ENCODE assay signal across 8 mouse cellular contexts in the genomic region with DNA sequence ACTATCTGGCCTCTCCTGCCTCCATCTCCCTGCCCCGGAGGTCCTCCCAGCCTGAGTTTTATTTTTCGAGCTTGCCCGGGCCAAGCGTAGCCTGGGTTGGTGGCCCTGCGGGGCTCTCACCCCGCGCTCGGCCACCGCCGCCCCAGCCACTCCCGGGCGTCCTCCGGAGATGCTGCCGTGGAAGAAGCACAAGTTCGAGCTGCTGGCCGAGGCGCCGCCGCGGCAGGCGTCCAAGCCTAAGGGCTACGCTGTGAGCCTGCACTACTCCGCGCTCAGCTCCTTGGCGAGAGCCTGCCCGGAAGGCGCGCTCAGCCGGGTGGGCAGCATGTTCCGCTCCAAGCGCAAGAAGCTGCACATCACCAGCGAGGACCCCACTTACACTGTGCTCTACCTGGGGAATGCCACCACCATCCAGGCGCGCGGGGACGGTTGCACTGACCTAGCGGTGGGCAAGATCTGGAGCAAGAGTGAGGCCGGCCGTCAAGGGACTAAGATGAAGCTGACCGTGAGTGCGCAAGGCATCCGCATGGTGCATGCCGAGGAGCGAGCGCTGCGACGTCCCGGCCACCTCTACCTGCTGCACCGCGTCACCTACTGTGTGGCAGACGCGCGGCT. TPM values are rescaled to one million over a fixed set of nuclear protein-coding genes. Genes with fewer than 3 reads are reported as not detected.
DNase-seq lines count a peak whose midpoint lies in the region; ATAC-seq and TF ChIP-seq lines count a peak whose summit lies in the region.

No protein-coding gene starts in this region.

- peak overlapping the region; percentile 88 for H3K4me2 ChIP-seq in embryonic facial prominence, embryonic 15.5 days (replicated peaks)
- peak overlapping the region; percentile 97 for H3K4me2 ChIP-seq in heart, embryonic 14.5 days (ENCODE audit: low read length)
- peak overlapping the region; percentile 83 for H3K4me2 ChIP-seq in kidney, postnatal 0 days (ENCODE audit: low read length)

- TF ChIP-seq CTCF in kidney, postnatal 0 days (IDR thresholded peaks at IDR 0.05; ENCODE audit: low read depth): no peak
- no peak for TF ChIP-seq CTCF in lung, adult 2 months (IDR thresholded peaks at IDR 0.05; ENCODE audit: insufficient read depth, low read length)

- peak overlapping the region; percentile 71; the same call in 1 of the 2 replicates for H3K27ac ChIP-seq in embryonic facial prominence, embryonic 15.5 days (replicated peaks)
- peak overlapping the region; percentile 47 to 92; a peak in 3 of 4 replicates for H3K27ac ChIP-seq in heart, embryonic 14.5 days (replicated peaks in 1 of 2; ENCODE audit: control insufficient read depth in 1 of 2, insufficient read depth in 1 of 2, low read depth in 2 of 2, low read length in 2 of 2)
- peak overlapping the region; percentile 89 for H3K27ac ChIP-seq in kidney, postnatal 0 days

- H3K27me3 ChIP-seq in embryonic facial prominence, embryonic 15.5 days: peaks cover 28% of the 10 kb centered on the region
- H3K27me3 ChIP-seq in heart, embryonic 14.5 days (ENCODE audit: control insufficient read depth, insufficient read depth, low read length): no peaks in the 10 kb centered on the region
- H3K27me3 ChIP-seq in kidney, postnatal 0 days (ENCODE audit: insufficient read depth, low read length): no peaks in the 10 kb centered on the region

- H3K4me3 ChIP-seq in embryonic facial prominence, embryonic 15.5 days (replicated peaks): peak overlapping the region; percentile 67
- peak overlapping the region; percentile 58 to 89 for H3K4me3 ChIP-seq in heart, embryonic 14.5 days (ENCODE audit: control insufficient read depth in 1 of 2, insufficient read depth in 1 of 2, low read depth in 1 of 2, low read length in 2 of 2)
- H3K4me3 ChIP-seq in kidney, postnatal 0 days (replicated peaks; ENCODE audit: low read depth, low read length): peak overlapping the region; percentile 70
- H3K4me3 ChIP-seq in lung, adult 2 months (replicated peaks; ENCODE audit: extremely low read depth, low read depth, low read length): peak overlapping the region; percentile 87

- no peaks in the 10 kb centered on the region for H3K9me3 ChIP-seq in embryonic facial prominence, embryonic 15.5 days (replicated peaks)
- H3K9me3 ChIP-seq in heart, embryonic 14.5 days (ENCODE audit: control insufficient read depth, low read length): no peaks in the 10 kb centered on the region
- no peaks in the 10 kb centered on the region for H3K9me3 ChIP-seq in kidney, postnatal 0 days (replicated peaks; ENCODE audit: low read length)

- DNase-seq in 3T3-L1 (ENCODE audit: low read depth, low spot score): peak; percentile 47
- peak; percentile 75 to 81 for DNase-seq in adrenal gland, postnatal 36 days
- peak; percentile 59 for DNase-seq in kidney, postnatal 0 days (ENCODE audit: low spot score)
- DNase-seq in lung, adult 2 months: peak; percentile 69
- DNase-seq in ovary, adult 18-20 months (ENCODE audit: low spot score): peak; percentile 53
- DNase-seq in thymus, postnatal 4 days: peak; percentile 68

- peak overlapping the region; percentile 58 for H3K9ac ChIP-seq in embryonic facial prominence, embryonic 15.5 days
- peak overlapping the region; percentile 88 for H3K9ac ChIP-seq in heart, embryonic 14.5 days (ENCODE audit: low read length)
- H3K9ac ChIP-seq in kidney, postnatal 0 days (ENCODE audit: low read depth, low read length): peak overlapping the region; percentile 76

- H3K36me3 ChIP-seq in embryonic facial prominence, embryonic 15.5 days: no peaks in the 10 kb centered on the region
- 0 out of 2 replicates have a peak, but pooled peaks cover 3% of the 10 kb centered on the region for H3K36me3 ChIP-seq in heart, embryonic 14.5 days (ENCODE audit: control insufficient read depth, insufficient read depth, low read length)
- H3K36me3 ChIP-seq in kidney, postnatal 0 days (ENCODE audit: insufficient read depth, low read length): no peaks in the 10 kb centered on the region

- H3K4me1 ChIP-seq in embryonic facial prominence, embryonic 15.5 days: peaks cover 58% of the 10 kb centered on the region
- peaks cover 39 to 46% of the 10 kb centered on the region in 2 experiments for H3K4me1 ChIP-seq in heart, embryonic 14.5 days (ENCODE audit: control insufficient read depth in 2 of 2, insufficient read depth in 2 of 2, low read length in 2 of 2)
- H3K4me1 ChIP-seq in kidney, postnatal 0 days (replicated peaks; ENCODE audit: insufficient read depth, low read length): peaks cover 5% of the 10 kb centered on the region; the same call in 1 of the 2 replicates
- peaks cover 17% of the 10 kb centered on the region for H3K4me1 ChIP-seq in lung, adult 2 months (ENCODE audit: control insufficient read depth, insufficient read depth, low read length)

- under 1% methylated on average over 53 of the region's 53 CpGs for whole genome bisulfite sequencing in embryonic facial prominence, embryonic 15.5 days
- under 1% methylated on average over 53 of the region's 53 CpGs for WGBS in heart, embryonic 14.5 days
- under 1% methylated on average over 53 of the region's 53 CpGs for WGBS in kidney, postnatal 0 days
- WGBS in lung, adult 2 months: under 1% methylated on average over 53 of the region's 53 CpGs

- 0 out of 2 replicates have a peak, but pooled peaks have one; percentile 12 for ATAC-seq in embryonic facial prominence, embryonic 15.5 days (ENCODE audit: insufficient number of reproducible peaks, low FRiP score, low TSS enrichment, low read depth)
- ATAC-seq in heart, embryonic 14.5 days (ENCODE audit: insufficient number of reproducible peaks, insufficient read depth, low FRiP score, low read depth): peak; percentile 36; the same call in 1 of the 2 replicates
- ATAC-seq in kidney, postnatal 0 days (replicated peaks; ENCODE audit: low FRiP score, low read depth): 0 out of 2 replicates have a peak, but pooled peaks have one; percentile 4

- 0 out of 2 replicates have a peak, but pooled peaks have one; percentile 1 for TF ChIP-seq POLR2A in lung, adult 2 months (IDR thresholded peaks at IDR 0.05; ENCODE audit: borderline replicate concordance, extremely low read depth, low read depth, low read length)

RNA-seq across cellular contexts. Expression of a gene that starts 1.0 kb away (rescaled TPM):
- total RNA-seq in adrenal gland, postnatal 36 days (2021): 10 to 100 TPM; 23.6 to 27.5 TPM
- polyA plus RNA-seq in embryonic facial prominence, embryonic 15.5 days (2015; fragmentation: Nextera tagmentation; extraction: Ambion mirVana): 26.6 and 28.5 TPM in 2 replicates
- polyA plus RNA-seq in heart, embryonic 14.5 days (2014; fragmentation: Nextera tagmentation; extraction: Ambion mirVana): 6.4 and 8.5 TPM in 2 replicates
- polyA plus RNA-seq in kidney, postnatal 0 days (2015; fragmentation: Nextera tagmentation; extraction: Ambion mirVana): 18.5 and 19.9 TPM in 2 replicates
- polyA plus RNA-seq in lung, adult 2 months (2012; rRNA removed): 46.2 and 54.7 TPM in 2 replicates

RNA-seq across cellular contexts. Expression of a gene that starts 13.1 kb away (rescaled TPM):
- total RNA-seq in adrenal gland, postnatal 36 days (2021): 10 to 100 TPM; 36.7 to 37.2 TPM
- 56.7 and 59.1 TPM in 2 replicates for polyA plus RNA-seq in embryonic facial prominence, embryonic 15.5 days (2015; fragmentation: Nextera tagmentation; extraction: Ambion mirVana)
- polyA plus RNA-seq in heart, embryonic 14.5 days (2014; fragmentation: Nextera tagmentation; extraction: Ambion mirVana): 35.5 and 39.0 TPM in 2 replicates
- 55.3 and 59.3 TPM in 2 replicates for polyA plus RNA-seq in kidney, postnatal 0 days (2015; fragmentation: Nextera tagmentation; extraction: Ambion mirVana)
- polyA plus RNA-seq in lung, adult 2 months (2012; rRNA removed): 8.0 and 11.5 TPM in 2 replicates

RNA-seq across cellular contexts. Expression of a gene that starts 49.9 kb away (rescaled TPM):
- 1 to 10 TPM; 3.7 to 4.7 TPM for total RNA-seq in adrenal gland, postnatal 36 days (2021)
- polyA plus RNA-seq in embryonic facial prominence, embryonic 15.5 days (2015; fragmentation: Nextera tagmentation; extraction: Ambion mirVana): 18.6 and 19.1 TPM in 2 replicates
- 24.2 and 24.3 TPM in 2 replicates for polyA plus RNA-seq in heart, embryonic 14.5 days (2014; fragmentation: Nextera tagmentation; extraction: Ambion mirVana)
- polyA plus RNA-seq in kidney, postnatal 0 days (2015; fragmentation: Nextera tagmentation; extraction: Ambion mirVana): 13.4 and 13.8 TPM in 2 replicates
- polyA plus RNA-seq in lung, adult 2 months (2012; rRNA removed): 55.5 and 57.0 TPM in 2 replicates

Comparison
In these comparisons a context has a peak if more than half of its experiments do, and no peak if none do; other contexts are left out.
1. Peak in every context shown above with its lines: DNase-seq, ATAC-seq, H3K4me3 ChIP-seq and H3K27ac ChIP-seq.